Mouse (Mus musculus) CD8-positive naive resting alpha-beta T cell, adult 2 months (primary cell): ENCODE results near the gene Cdan1.
A peak's percentile ranks its signal among the peaks of the same experiment; 100 is the strongest.
"Not testable (repeated sequence)": the region's sequence is repeated elsewhere in the genome, so short reads cannot be mapped to it uniquely, and the experiment has no call there.

Experiments used
- DNase-seq, 2 experiments: peaks; one replicate each; pipeline ENCODE4 v3.0.0; 2022; ENCODE audit warnings: low read depth in 2 of 2, low spot score in 2 of 2

Cdan1 gene

GRCm38 (mm10) chr2:120748041-120748440, 101.9 kb downstream of the Cdan1 start:
- no peak for DNase-seq

GRCm38 (mm10) chr2:120745496-120745895, 104.4 kb downstream of the Cdan1 start:
- DNase-seq, result no peak

GRCm38 (mm10) chr2:120731877-120732530, 117.9 kb downstream of the Cdan1 start:
- DNase-seq, result no peak

- peak; percentile 77 to 83 for DNase-seq
Measured at GRCm38 (mm10) chr2:120731167-120731862, 118.6 kb downstream of the Cdan1 start.

GRCm38 (mm10) chr2:120730639-120731166, 119.2 kb downstream of the Cdan1 start:
- peak in 1 of 2 experiments; percentile 11 for DNase-seq

GRCm38 (mm10) chr2:120729775-120730585, 119.9 kb downstream of the Cdan1 start:
- no peak for DNase-seq

GRCm38 (mm10) chr2:120724176-120724575, 125.8 kb downstream of the Cdan1 start:
- no peak for DNase-seq

GRCm38 (mm10) chr2:120723621-120724020, 126.3 kb downstream of the Cdan1 start:
- no peak for DNase-seq

GRCm38 (mm10) chr2:120722491-120722890, 127.4 kb downstream of the Cdan1 start:
- DNase-seq, result no peak

GRCm38 (mm10) chr2:120721911-120722310, 128.0 kb downstream of the Cdan1 start:
- DNase-seq, result no peak

- DNase-seq, result no peak
Measured at GRCm38 (mm10) chr2:120720821-120721220, 129.1 kb downstream of the Cdan1 start.

GRCm38 (mm10) chr2:120718496-120718895, 131.4 kb downstream of the Cdan1 start:
- no peak for DNase-seq

GRCm38 (mm10) chr2:120713441-120713840, 136.5 kb downstream of the Cdan1 start:
- DNase-seq, result no peak

- no peak for DNase-seq
Measured at GRCm38 (mm10) chr2:120710948-120711347, 139.0 kb downstream of the Cdan1 start.

GRCm38 (mm10) chr2:120710154-120710553, 139.8 kb downstream of the Cdan1 start:
- no peak for DNase-seq

GRCm38 (mm10) chr2:120707041-120707440, 142.9 kb downstream of the Cdan1 start:
- DNase-seq, result no peak

- DNase-seq, result no peak
Measured at GRCm38 (mm10) chr2:120702675-120703074, 147.3 kb downstream of the Cdan1 start.

- no peak for DNase-seq
Measured at GRCm38 (mm10) chr2:120700379-120700885, 149.5 kb downstream of the Cdan1 start.

GRCm38 (mm10) chr2:120697767-120698166, 152.2 kb downstream of the Cdan1 start:
- DNase-seq, result no peak

- DNase-seq, result not testable (repeated sequence)
Measured at GRCm38 (mm10) chr2:120681151-120681550, 168.8 kb downstream of the Cdan1 start.

GRCm38 (mm10) chr2:120670253-120670652, 179.7 kb downstream of the Cdan1 start:
- no peak for DNase-seq
